In the genomic region with DNA sequence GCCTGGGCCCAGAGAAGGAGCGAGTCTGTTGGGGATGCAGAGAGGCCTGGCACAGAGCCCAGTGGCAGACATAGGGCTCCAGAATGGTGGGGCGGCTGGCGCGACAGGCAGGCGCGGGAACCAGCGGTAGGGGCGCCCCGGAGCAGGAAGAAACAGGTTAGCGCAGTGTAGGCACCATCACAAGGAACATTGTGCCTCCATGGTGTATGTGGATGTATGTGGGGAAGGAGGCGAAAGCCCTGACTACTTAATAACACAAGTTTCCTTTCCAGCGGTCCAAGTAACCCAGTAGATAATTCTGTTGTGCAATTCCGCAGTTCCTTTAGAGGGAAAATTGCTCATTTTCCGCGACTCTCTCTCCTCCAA, we compare ENCODE assay signal across 7 mouse cellular contexts. TPM values are rescaled to one million over a fixed set of nuclear protein-coding genes. Genes with fewer than 3 reads are reported as not detected.
DNase-seq lines count a peak whose midpoint lies in the region; ATAC-seq and TF ChIP-seq lines count a peak whose summit lies in the region.
"Not testable (repeated sequence)": the region's sequence is repeated elsewhere in the genome, so short reads cannot be mapped to it uniquely, and the experiment has no call there.

No protein-coding gene starts in this region.

- POLR2A ChIA-PET in Patski (lab: Charles Lee): not testable (repeated sequence)

- peak overlapping the region; percentile 67 for H3K9ac ChIP-seq in embryonic facial prominence, embryonic 13.5 days
- H3K9ac ChIP-seq in hindbrain, embryonic 16.5 days (ENCODE audit: low read depth, low read length): peak overlapping the region; percentile 61
- peak overlapping the region; percentile 63 for H3K9ac ChIP-seq in limb, embryonic 13.5 days
- H3K9ac ChIP-seq in neural tube, embryonic 15.5 days (replicated peaks): peak overlapping the region; percentile 43

- peak overlapping the region; percentile 89 for H3K27ac ChIP-seq in embryonic facial prominence, embryonic 13.5 days
- peak overlapping the region; percentile 79 for H3K27ac ChIP-seq in hindbrain, embryonic 16.5 days (ENCODE audit: low read depth, low read length)
- peak overlapping the region; percentile 89 for H3K27ac ChIP-seq in limb, embryonic 13.5 days
- H3K27ac ChIP-seq in neural tube, embryonic 15.5 days (replicated peaks): peak overlapping the region; percentile 82

- in situ Hi-C loops in Patski (cut with MboI; ENCODE audit: low pct_unique_long_range_greater_than_20kb): not testable (repeated sequence)

- not testable (repeated sequence) for H3K27me3 ChIP-seq in Patski; embryonic facial prominence, embryonic 13.5 days; hindbrain, embryonic 16.5 days (replicated peaks; ENCODE audit: control insufficient read depth, insufficient read depth, low read length); limb, embryonic 13.5 days; neural tube, embryonic 15.5 days (replicated peaks)

- H3K4me1 ChIP-seq in embryonic facial prominence, embryonic 13.5 days; hindbrain, embryonic 16.5 days (ENCODE audit: control insufficient read depth, insufficient read depth, low read depth, low read length); limb, embryonic 13.5 days: not testable (repeated sequence)
- peaks cover 12% of the 10 kb centered on the region for H3K4me1 ChIP-seq in neural tube, embryonic 15.5 days

- H3K4me3 ChIP-seq in embryonic facial prominence, embryonic 13.5 days: peak overlapping the region; percentile 50
- H3K4me3 ChIP-seq in hindbrain, embryonic 16.5 days (ENCODE audit: low read length): peak overlapping the region; percentile 48
- peak overlapping the region; percentile 51 for H3K4me3 ChIP-seq in limb, embryonic 13.5 days
- peak overlapping the region; percentile 46 for H3K4me3 ChIP-seq in neural tube, embryonic 15.5 days (replicated peaks)

- 0% methylated on average over 15 of the region's 15 CpGs for WGBS in embryonic facial prominence, embryonic 13.5 days
- WGBS in hindbrain, embryonic 16.5 days: 0% methylated on average over 15 of the region's 15 CpGs
- WGBS in limb, embryonic 13.5 days: 1% methylated on average over 14 of the region's 15 CpGs
- 0% methylated on average over 15 of the region's 15 CpGs for WGBS in neural tube, embryonic 15.5 days

- peak overlapping the region; percentile 69 for H3K4me2 ChIP-seq in embryonic facial prominence, embryonic 13.5 days
- H3K4me2 ChIP-seq in hindbrain, embryonic 16.5 days (ENCODE audit: low read length): peak overlapping the region; percentile 59
- peak overlapping the region; percentile 66 for H3K4me2 ChIP-seq in limb, embryonic 13.5 days (replicated peaks)
- peak overlapping the region; percentile 63 for H3K4me2 ChIP-seq in neural tube, embryonic 15.5 days

- CTCF ChIA-PET in Patski (lab: Charles Lee): not testable (repeated sequence)

- TF ChIP-seq CTCF in Patski (IDR thresholded peaks at IDR 0.05): peak; percentile 54

- H3K36me3 ChIP-seq in embryonic facial prominence, embryonic 13.5 days; hindbrain, embryonic 16.5 days (ENCODE audit: control insufficient read depth, insufficient read depth, low read length); limb, embryonic 13.5 days; neural tube, embryonic 15.5 days: not testable (repeated sequence)

- ATAC-seq in Patski: peak; percentile 96
- peak; percentile 94 for ATAC-seq in embryonic facial prominence, embryonic 13.5 days (ENCODE audit: insufficient number of reproducible peaks, insufficient read depth, low FRiP score, low TSS enrichment, low read depth)
- ATAC-seq in granulocyte monocyte progenitor cell, adult 5-6 weeks (replicated peaks; ENCODE audit: poor library complexity, severe bottlenecking): peak; percentile 65
- ATAC-seq in hindbrain, embryonic 16.5 days: peak; percentile 97
- peak; percentile 94 for ATAC-seq in limb, embryonic 13.5 days (ENCODE audit: low FRiP score, low read depth)
- peak; percentile 80 for ATAC-seq in megakaryocyte, adult 5-6 weeks (ENCODE audit: poor library complexity, severe bottlenecking)
- ATAC-seq in neural tube, embryonic 15.5 days (ENCODE audit: low FRiP score): peak; percentile 98

- not testable (repeated sequence) for DNase-seq in Patski (ENCODE audit: low read depth, low spot score)

- not testable (repeated sequence) for H3K9me3 ChIP-seq in embryonic facial prominence, embryonic 13.5 days; hindbrain, embryonic 16.5 days (ENCODE audit: control insufficient read depth, low read length); limb, embryonic 13.5 days; neural tube, embryonic 15.5 days (replicated peaks)

RNA-seq across cellular contexts. Expression of a gene that starts 0.3 kb away (rescaled TPM):
- 31.5 TPM for polyA plus RNA-seq in Patski (2021)
- 3.1 TPM in 1 of 2 replicates, not detected in the other for polyA plus RNA-seq in embryonic facial prominence, embryonic 13.5 days (2015; fragmentation: Nextera tagmentation; extraction: Ambion mirVana)
- total RNA-seq in granulocyte monocyte progenitor cell, adult 5-6 weeks (2014; fragmentation: Nextera tagmentation): not detected in 2 replicates
- total RNA-seq in granulocyte monocyte progenitor cell, adult 5-6 weeks (2017): 68.4 TPM in 1 of 2 replicates, not detected in the other
- polyA plus RNA-seq in hindbrain, embryonic 16.5 days (2015; fragmentation: Nextera tagmentation; extraction: Ambion mirVana): not detected in 2 replicates
- not detected in 2 replicates for polyA plus RNA-seq in limb, embryonic 13.5 days (2015; fragmentation: Nextera tagmentation; extraction: Ambion mirVana)
- total RNA-seq in megakaryocyte, adult 5-6 weeks (2015): 43.8 TPM in 1 of 2 replicates, not detected in the other
- 161 and 177 TPM in 2 replicates for total RNA-seq in megakaryocyte, adult 5-6 weeks (2017)
- polyA plus RNA-seq in neural tube, embryonic 15.5 days (2015; fragmentation: Nextera tagmentation; extraction: Ambion mirVana): not detected in 2 replicates

RNA-seq across cellular contexts. Expression of a gene that starts 11.1 kb away (rescaled TPM):
- 2.9 TPM for polyA plus RNA-seq in Patski (2021)
- polyA plus RNA-seq in embryonic facial prominence, embryonic 13.5 days (2015; fragmentation: Nextera tagmentation; extraction: Ambion mirVana): 0.39 and 0.65 TPM in 2 replicates
- 5.4 and 16.2 TPM in 2 replicates for total RNA-seq in granulocyte monocyte progenitor cell, adult 5-6 weeks (2014; fragmentation: Nextera tagmentation)
- 4.3 and 5.3 TPM in 2 replicates for total RNA-seq in granulocyte monocyte progenitor cell, adult 5-6 weeks (2017)
- 0.56 and 0.98 TPM in 2 replicates for polyA plus RNA-seq in hindbrain, embryonic 16.5 days (2015; fragmentation: Nextera tagmentation; extraction: Ambion mirVana)
- polyA plus RNA-seq in limb, embryonic 13.5 days (2015; fragmentation: Nextera tagmentation; extraction: Ambion mirVana): 0.37 and 0.42 TPM in 2 replicates
- total RNA-seq in megakaryocyte, adult 5-6 weeks (2015): 14.4 and 16.7 TPM in 2 replicates
- 6.7 and 9.6 TPM in 2 replicates for total RNA-seq in megakaryocyte, adult 5-6 weeks (2017)
- polyA plus RNA-seq in neural tube, embryonic 15.5 days (2015; fragmentation: Nextera tagmentation; extraction: Ambion mirVana): 0.55 and 0.73 TPM in 2 replicates

RNA-seq across cellular contexts. Expression of a gene that starts 13.8 kb away (rescaled TPM):
- polyA plus RNA-seq in Patski (2021): 53.3 TPM
- 49.3 and 49.7 TPM in 2 replicates for polyA plus RNA-seq in embryonic facial prominence, embryonic 13.5 days (2015; fragmentation: Nextera tagmentation; extraction: Ambion mirVana)
- 179 and 257 TPM in 2 replicates for total RNA-seq in granulocyte monocyte progenitor cell, adult 5-6 weeks (2014; fragmentation: Nextera tagmentation)
- 252 and 259 TPM in 2 replicates for total RNA-seq in granulocyte monocyte progenitor cell, adult 5-6 weeks (2017)
- polyA plus RNA-seq in hindbrain, embryonic 16.5 days (2015; fragmentation: Nextera tagmentation; extraction: Ambion mirVana): 23.4 and 24.0 TPM in 2 replicates
- polyA plus RNA-seq in limb, embryonic 13.5 days (2015; fragmentation: Nextera tagmentation; extraction: Ambion mirVana): 51.6 and 56.9 TPM in 2 replicates
- total RNA-seq in megakaryocyte, adult 5-6 weeks (2015): 329 and 405 TPM in 2 replicates
- 158 and 204 TPM in 2 replicates for total RNA-seq in megakaryocyte, adult 5-6 weeks (2017)
- 20.5 and 36.3 TPM in 2 replicates for polyA plus RNA-seq in neural tube, embryonic 15.5 days (2015; fragmentation: Nextera tagmentation; extraction: Ambion mirVana)

RNA-seq across cellular contexts. Expression of a gene that starts 14.0 kb away (rescaled TPM):
- polyA plus RNA-seq in Patski (2021): 71.0 TPM
- polyA plus RNA-seq in embryonic facial prominence, embryonic 13.5 days (2015; fragmentation: Nextera tagmentation; extraction: Ambion mirVana): 55.6 and 56.9 TPM in 2 replicates
- total RNA-seq in granulocyte monocyte progenitor cell, adult 5-6 weeks (2014; fragmentation: Nextera tagmentation): 48.4 and 72.7 TPM in 2 replicates
- 20.9 and 25.0 TPM in 2 replicates for total RNA-seq in granulocyte monocyte progenitor cell, adult 5-6 weeks (2017)
- polyA plus RNA-seq in hindbrain, embryonic 16.5 days (2015; fragmentation: Nextera tagmentation; extraction: Ambion mirVana): 104 and 113 TPM in 2 replicates
- 46.8 and 47.4 TPM in 2 replicates for polyA plus RNA-seq in limb, embryonic 13.5 days (2015; fragmentation: Nextera tagmentation; extraction: Ambion mirVana)
- total RNA-seq in megakaryocyte, adult 5-6 weeks (2015): 115 and 118 TPM in 2 replicates
- 38.5 and 39.9 TPM in 2 replicates for total RNA-seq in megakaryocyte, adult 5-6 weeks (2017)
- polyA plus RNA-seq in neural tube, embryonic 15.5 days (2015; fragmentation: Nextera tagmentation; extraction: Ambion mirVana): 98.6 and 99.7 TPM in 2 replicates

RNA-seq across cellular contexts. Expression of a gene that starts 19.9 kb away (rescaled TPM):
- 115 TPM for polyA plus RNA-seq in Patski (2021)
- polyA plus RNA-seq in embryonic facial prominence, embryonic 13.5 days (2015; fragmentation: Nextera tagmentation; extraction: Ambion mirVana): 263 and 305 TPM in 2 replicates
- total RNA-seq in granulocyte monocyte progenitor cell, adult 5-6 weeks (2014; fragmentation: Nextera tagmentation): 214 and 260 TPM in 2 replicates
- 202 and 229 TPM in 2 replicates for total RNA-seq in granulocyte monocyte progenitor cell, adult 5-6 weeks (2017)
- 158 and 167 TPM in 2 replicates for polyA plus RNA-seq in hindbrain, embryonic 16.5 days (2015; fragmentation: Nextera tagmentation; extraction: Ambion mirVana)
- polyA plus RNA-seq in limb, embryonic 13.5 days (2015; fragmentation: Nextera tagmentation; extraction: Ambion mirVana): 286 and 290 TPM in 2 replicates
- total RNA-seq in megakaryocyte, adult 5-6 weeks (2015): 46.3 and 64.2 TPM in 2 replicates
- 34.8 and 47.0 TPM in 2 replicates for total RNA-seq in megakaryocyte, adult 5-6 weeks (2017)
- polyA plus RNA-seq in neural tube, embryonic 15.5 days (2015; fragmentation: Nextera tagmentation; extraction: Ambion mirVana): 157 and 177 TPM in 2 replicates
